Mouse (Mus musculus) limb, embryonic 10.5 days (tissue): ENCODE measurements around the gene Aqp7. TPM values are rescaled to one million over a fixed set of nuclear protein-coding genes. Genes with fewer than 3 reads are reported as not detected.
"Not testable (repeated sequence)": the region's sequence is repeated elsewhere in the genome, so short reads cannot be mapped to it uniquely, and the experiment has no call there.

Source experiments
- DNase-seq: peaks from one replicate; pipeline ENCODE4 v3.0.0-alpha.2; 2017; ENCODE audit warnings: low spot score
- H3K27ac ChIP-seq: fragments of 300-500 bp; sonication (generic); 2 replicates; pipeline ENCODE4 v1.5.1; 2016; ENCODE audit warnings: mild to moderate bottlenecking
- H3K27me3 ChIP-seq: fragments of 300-500 bp; sonication (generic); 2 replicates; pipeline ENCODE4 v1.6.1; 2016; ENCODE audit warnings: low read depth, mild to moderate bottlenecking; ENCODE audit not compliant: poor library complexity, severe bottlenecking
- H3K36me3 ChIP-seq: fragments of 300-500 bp; sonication (generic); 2 replicates; pipeline ENCODE4 v1.6.1; 2016; ENCODE audit warnings: mild to moderate bottlenecking, moderate library complexity
- H3K4me1 ChIP-seq: fragments of 300-500 bp; sonication (generic); 2 replicates; pipeline ENCODE4 v1.6.1; 2016
- H3K4me3 ChIP-seq: fragments of 300-500 bp; sonication (generic); 2 replicates; pipeline ENCODE4 v1.5.1; 2016; ENCODE audit warnings: mild to moderate bottlenecking, moderate library complexity
- H3K9me3 ChIP-seq: fragments of 300-500 bp; sonication (generic); replicated peaks from 2 replicates; pipeline ENCODE4 v1.6.1; 2016; ENCODE audit warnings: mild to moderate bottlenecking
- WGBS: fragments of 180-500 bp; shearing (Covaris S2); methylation state at CpG from one replicate; pipeline ENCODE4 v1.1.7; 2016; 5-methylcytosine and 5-hydroxymethylcytosine counted together
- polyA plus RNA-seq: library from polyadenylated mRNA; unstranded; fragments of >200 nt; fragmentation: Nextera tagmentation; extraction: Ambion mirVana; gene quantifications from 2 replicates; pipeline ENCODE4 v1.2.1, GENCODE M21; 2016

Aqp7 gene
- 0.06 and 0.24 TPM in 2 replicates for polyA plus RNA-seq

DNA sequence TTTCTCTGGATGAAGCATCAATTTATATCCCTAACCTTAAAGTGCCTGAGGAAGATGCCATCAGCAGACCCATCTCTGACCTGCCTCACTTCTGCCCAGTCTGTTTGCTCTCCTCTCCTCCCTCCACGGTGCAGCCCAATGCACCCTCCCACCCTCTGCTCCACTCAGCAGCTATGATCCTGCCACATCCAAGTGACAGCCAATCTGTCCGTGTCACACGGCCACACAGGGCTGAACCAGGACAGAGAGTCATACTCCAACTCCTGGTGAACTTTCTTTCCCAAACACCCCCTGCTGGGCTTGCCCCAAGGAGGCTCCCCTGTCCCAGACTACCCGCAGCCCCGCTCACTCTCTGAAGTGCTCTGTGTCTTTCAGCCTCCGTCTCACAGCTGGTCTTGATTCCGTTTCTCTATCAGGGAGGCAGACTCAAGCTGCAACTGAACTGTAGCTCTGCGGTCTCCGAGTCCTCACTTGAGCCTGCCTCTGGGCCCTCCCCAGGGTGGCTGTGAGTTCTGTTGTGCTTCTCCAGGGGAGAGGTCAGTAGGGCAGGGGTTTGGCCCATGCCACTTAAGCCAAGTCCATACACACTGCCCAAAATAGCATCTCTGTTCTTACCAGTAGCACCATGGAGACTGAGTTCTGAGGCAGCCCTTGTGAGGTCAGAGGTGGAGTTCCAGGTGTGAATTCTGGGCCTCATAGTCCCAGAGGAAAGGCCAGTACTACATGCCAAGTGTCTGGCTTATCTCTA lies at the start of gene Aqp7:
Aqp7 (minus strand) TSS at position 616 of the 748 bp plus-strand sequence.
- DNase-seq: peak; percentile 37
- H3K4me1 ChIP-seq: peaks cover 17% of the 10 kb centered on the region
- 28% methylated on average over 9 of the region's 9 CpGs for WGBS
- no peaks in the 10 kb centered on the region for H3K27me3 ChIP-seq
- H3K9me3 ChIP-seq: no peaks in the 10 kb centered on the region
- H3K4me3 ChIP-seq: no peak within 1 kb of the TSS
- no peaks in the 10 kb centered on the region for H3K36me3 ChIP-seq
- H3K27ac ChIP-seq: 0 out of 2 replicates have a peak within 1 kb of the TSS, but pooled peaks have one; percentile 1

DNA sequence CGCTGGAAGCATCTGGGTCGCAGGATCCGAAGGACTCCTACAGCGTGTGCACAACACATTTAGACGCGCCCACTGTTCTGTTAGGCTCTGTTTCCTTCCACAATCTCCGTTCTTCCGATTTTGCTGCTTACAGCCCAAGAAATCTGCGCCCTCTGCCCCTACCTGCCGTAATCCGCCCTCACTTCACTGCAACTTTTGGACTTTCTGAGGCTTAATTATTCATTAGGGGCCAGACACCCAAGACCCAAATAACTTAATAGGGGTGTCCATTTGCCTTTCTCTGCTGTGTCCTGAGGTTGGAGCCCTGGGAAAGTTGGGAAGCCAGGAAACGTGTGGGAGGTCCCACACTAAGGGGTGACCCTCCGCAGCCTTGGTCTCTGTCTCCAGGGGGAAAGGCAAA lies 49.4 kb upstream of the Aqp7 start:
- no peaks in the 10 kb centered on the region for H3K9me3 ChIP-seq
- no peak for DNase-seq
- H3K27ac ChIP-seq: no peak overlapping the region
- H3K27me3 ChIP-seq: peaks cover 57% of the 10 kb centered on the region
- WGBS: 40% methylated on average over 13 of the region's 13 CpGs
- H3K4me1 ChIP-seq: peaks cover 27% of the 10 kb centered on the region
- H3K4me3 ChIP-seq: peak overlapping the region; percentile 53; the same call in 1 of the 2 replicates
- no peaks in the 10 kb centered on the region for H3K36me3 ChIP-seq

DNA sequence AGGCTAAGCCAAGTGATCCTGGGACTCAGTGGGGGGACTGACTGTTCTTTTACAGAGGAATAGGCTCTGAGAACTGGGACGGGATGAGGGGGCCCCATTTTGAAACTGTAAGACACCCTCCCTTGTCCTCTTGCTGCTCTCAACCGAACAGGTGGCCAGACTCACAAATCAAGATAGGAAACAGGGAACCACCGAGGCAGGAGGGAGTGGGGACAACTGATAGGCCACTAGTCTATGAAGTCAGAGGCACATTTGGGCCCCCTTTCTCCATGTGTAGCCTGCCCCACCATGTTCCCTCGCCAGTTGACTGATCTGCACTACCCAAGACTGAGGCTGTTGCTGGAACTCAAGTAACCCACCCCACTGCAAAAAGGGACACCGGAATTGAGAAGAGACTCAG lies 48.9 kb upstream of the Aqp7 start:
- Histone ChIP-seq H3K4me3 (no peak overlapping the region), H3K9me3 (no peaks in the 10 kb centered on the region), H3K27ac (no peak overlapping the region), H3K36me3 (no peaks in the 10 kb centered on the region), H3K4me1 (peaks cover 30% of the 10 kb centered on the region), H3K27me3 (peaks cover 57% of the 10 kb centered on the region)
- WGBS: 76% methylated on average over 5 of the region's 5 CpGs
- DNase-seq: no peak

DNA sequence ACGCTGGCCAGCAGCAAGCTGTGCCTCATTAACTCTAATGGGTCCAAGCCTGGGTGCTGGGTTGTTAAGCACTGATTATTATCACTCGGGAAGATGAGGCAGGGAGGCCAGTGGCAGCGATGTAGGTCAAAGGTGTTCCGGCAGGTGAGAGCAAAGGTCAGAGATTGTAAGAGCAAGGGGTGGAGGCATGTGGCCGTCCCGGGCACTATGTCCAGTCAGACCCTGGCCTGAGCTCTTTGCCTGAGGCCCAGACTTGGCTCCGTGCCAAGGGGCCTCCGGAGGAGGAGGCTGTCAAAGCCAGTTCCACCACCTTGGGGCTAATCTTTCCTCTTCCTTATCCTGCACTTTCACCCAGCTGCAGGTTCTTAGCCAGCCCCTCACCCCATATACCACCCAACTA lies 48.2 kb upstream of the Aqp7 start:
- no peak for DNase-seq
- Histone ChIP-seq H3K27ac (no peak overlapping the region), H3K27me3 (peaks cover 57% of the 10 kb centered on the region), H3K4me1 (peaks cover 36% of the 10 kb centered on the region), H3K36me3 (no peaks in the 10 kb centered on the region), H3K4me3 (no peak overlapping the region), H3K9me3 (no peaks in the 10 kb centered on the region)
- WGBS: 54% methylated on average over 8 of the region's 8 CpGs

DNA sequence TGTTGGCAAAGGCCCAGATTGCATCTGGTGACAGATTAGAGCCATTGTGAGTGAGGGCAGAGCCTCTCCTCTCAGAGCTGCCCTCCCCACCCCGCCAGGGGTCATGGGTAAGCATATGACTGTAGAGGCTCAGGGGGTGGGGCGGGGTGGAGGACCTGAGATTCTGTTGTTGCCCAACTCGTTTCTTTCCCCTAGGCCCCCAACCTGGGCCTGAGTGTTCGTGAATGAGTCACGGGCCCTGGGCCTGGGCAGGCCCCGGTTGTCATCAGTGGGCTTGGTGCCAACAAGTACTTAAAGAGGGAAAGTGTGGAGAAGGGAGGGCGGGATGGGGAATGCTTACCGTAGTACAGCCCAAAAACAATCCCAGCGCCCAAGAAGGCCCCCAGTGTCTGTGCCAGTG lies 46.4 kb upstream of the Aqp7 start:
- H3K27me3 ChIP-seq: peaks cover 48% of the 10 kb centered on the region
- 92% methylated on average over 9 of the region's 9 CpGs for WGBS
- no peak overlapping the region for H3K27ac ChIP-seq
- H3K9me3 ChIP-seq: no peaks in the 10 kb centered on the region
- no peak for DNase-seq
- no peaks in the 10 kb centered on the region for H3K36me3 ChIP-seq
- no peak overlapping the region for H3K4me3 ChIP-seq
- peaks cover 45% of the 10 kb centered on the region for H3K4me1 ChIP-seq

DNA sequence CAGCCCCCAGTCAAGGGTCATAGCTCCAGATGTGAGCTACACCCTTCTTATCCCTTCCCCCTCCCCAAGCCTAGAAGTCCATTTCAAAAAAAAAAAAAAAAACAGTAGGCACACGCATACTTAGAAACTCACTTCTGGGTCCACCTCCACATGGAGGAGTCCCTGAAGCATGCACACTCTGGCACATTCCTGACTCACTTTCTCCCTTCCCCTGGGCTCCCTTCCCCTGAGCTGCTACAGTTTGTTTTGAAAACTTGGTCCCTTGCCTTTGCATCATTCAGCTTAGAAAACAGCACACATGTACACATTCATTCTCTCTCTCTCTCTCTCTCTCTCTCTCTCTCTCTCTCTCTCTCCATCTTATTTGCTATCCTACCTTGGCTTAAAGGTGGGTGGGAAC lies 45.0 kb upstream of the Aqp7 start:
- Histone ChIP-seq H3K27ac (no peak overlapping the region), H3K4me1 (peaks cover 36% of the 10 kb centered on the region), H3K9me3 (no peaks in the 10 kb centered on the region), H3K27me3 (peaks cover 34% of the 10 kb centered on the region), H3K4me3 (no peak overlapping the region), H3K36me3 (no peaks in the 10 kb centered on the region)
- DNase-seq: no peak
- WGBS: 75% methylated on average over 1 of the region's 1 CpGs

DNA sequence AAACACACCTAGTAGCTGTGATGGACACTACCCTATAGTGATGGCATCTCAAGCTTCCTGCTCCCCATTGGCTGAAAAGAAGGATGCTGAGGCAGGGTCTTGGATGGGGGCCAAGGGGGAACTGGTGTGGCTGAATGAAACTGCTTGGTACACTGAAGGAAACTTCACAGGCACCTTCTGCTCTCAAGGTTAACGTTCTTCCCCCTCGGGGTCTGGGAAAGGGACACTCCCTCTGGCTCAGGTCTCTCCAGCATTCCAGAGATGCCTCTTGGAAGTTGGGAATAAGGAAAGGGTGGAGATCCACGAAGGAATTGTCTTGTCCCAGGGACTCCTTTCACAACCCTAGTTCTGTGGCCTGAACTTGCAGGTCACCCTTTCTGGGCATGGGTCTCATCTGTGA lies 43.5 kb upstream of the Aqp7 start:
- peaks cover 29% of the 10 kb centered on the region for H3K4me1 ChIP-seq
- no peaks in the 10 kb centered on the region for H3K9me3 ChIP-seq
- WGBS: 59% methylated on average over 3 of the region's 3 CpGs
- no peak for DNase-seq
- H3K4me3 ChIP-seq: no peak overlapping the region
- H3K27me3 ChIP-seq: peaks cover 18% of the 10 kb centered on the region
- no peak overlapping the region for H3K27ac ChIP-seq
- no peaks in the 10 kb centered on the region for H3K36me3 ChIP-seq

DNA sequence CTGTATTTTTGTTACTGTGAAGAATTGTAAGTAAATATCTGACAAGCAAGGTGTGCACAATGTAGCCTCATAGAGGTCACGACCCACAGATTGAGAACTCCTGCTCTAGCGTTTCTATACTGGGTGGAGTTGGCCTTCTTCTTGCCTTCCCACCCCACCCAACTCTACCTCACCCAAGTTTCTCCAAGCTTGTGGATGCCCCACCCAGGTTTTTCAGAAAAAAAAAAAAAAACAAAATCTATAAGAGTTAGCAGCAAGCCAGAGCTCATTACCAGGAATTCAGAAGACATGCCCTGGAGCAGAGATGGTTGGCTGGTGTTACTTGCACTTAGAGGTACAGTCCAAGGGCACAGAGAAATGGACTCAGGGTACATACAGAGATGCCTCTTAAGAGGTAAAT lies 41.8 kb upstream of the Aqp7 start:
- no peak for DNase-seq

DNA sequence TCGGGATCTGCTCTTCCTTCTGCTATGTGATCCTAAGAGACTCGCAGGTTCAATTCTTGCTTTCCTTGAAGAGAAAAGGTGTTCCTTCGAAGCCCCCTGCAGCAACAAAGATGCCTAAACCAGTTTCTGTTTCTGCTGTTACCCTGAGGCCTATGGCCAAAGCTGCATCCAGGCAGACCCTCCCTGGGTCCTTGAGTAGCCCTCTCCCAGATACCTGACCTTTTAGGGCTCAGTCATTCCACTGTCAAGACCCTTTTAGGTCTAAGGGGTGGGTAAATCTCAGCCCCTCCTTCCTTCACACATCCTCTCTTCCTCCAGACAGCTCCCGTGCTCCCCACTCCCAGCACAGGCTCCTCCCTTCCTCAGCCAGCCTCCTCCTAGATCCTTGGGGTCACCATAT lies 41.2 kb upstream of the Aqp7 start:
- peaks cover 18% of the 10 kb centered on the region for H3K4me1 ChIP-seq
- H3K27ac ChIP-seq: no peak overlapping the region
- WGBS: 83% methylated on average over 4 of the region's 4 CpGs
- no peak for DNase-seq
- H3K27me3 ChIP-seq: no peaks in the 10 kb centered on the region
- H3K4me3 ChIP-seq: no peak overlapping the region
- H3K9me3 ChIP-seq: no peaks in the 10 kb centered on the region
- H3K36me3 ChIP-seq: no peaks in the 10 kb centered on the region

More for the DNA sequence above, 41.8 kb upstream of the Aqp7 start:
- H3K27me3 ChIP-seq: peaks cover under 1% of the 10 kb centered on the region; the same call in 1 of the 2 replicates
- no peak overlapping the region for H3K4me3 ChIP-seq
- peaks cover 18% of the 10 kb centered on the region for H3K4me1 ChIP-seq
- 68% methylated on average over 2 of the region's 2 CpGs for WGBS
- no peaks in the 10 kb centered on the region for H3K9me3 ChIP-seq
- H3K36me3 ChIP-seq: no peaks in the 10 kb centered on the region
- H3K27ac ChIP-seq: no peak overlapping the region

DNA sequence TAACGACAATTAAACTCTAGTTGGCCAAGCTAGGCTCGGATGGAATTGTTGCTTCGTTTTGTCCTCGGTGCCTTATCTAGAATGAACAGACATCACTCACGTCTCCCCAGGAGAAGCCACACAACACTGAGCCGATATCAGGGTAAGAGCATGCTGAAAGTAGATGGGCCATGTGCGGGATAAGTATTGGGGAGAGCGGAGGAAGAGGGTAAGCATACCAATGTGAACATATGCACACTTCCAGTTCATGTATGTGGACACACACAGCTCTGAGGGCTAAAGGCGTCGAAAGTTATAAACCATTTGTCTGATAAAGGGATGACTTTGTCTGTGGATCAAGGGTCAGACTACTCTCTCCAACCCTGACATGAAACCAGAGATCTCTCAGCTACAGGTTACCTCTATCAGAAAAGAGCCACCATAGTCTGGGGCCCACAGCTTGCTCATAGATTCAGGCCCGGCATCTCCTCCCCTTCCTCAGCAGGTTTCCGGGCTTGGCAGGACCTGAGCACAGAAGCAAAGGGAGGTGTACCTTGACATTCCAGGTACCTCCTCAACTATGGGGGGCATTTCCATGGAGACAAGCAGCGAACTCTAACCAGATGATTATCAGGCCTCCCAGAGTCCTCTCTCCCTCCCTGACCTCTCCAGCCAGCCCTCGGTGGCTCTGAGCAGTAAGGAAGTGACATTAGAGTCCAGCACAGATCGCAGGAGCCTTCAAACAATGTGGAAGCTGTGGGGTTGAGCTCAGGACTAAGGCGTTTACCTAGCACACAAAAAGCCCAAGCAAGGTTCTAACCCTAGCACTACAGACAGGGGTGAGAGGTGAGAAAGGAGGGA lies 39.7 kb upstream of the Aqp7 start:
- no peak overlapping the region for H3K4me3 ChIP-seq
- no peaks in the 10 kb centered on the region for H3K9me3 ChIP-seq
- no peaks in the 10 kb centered on the region for H3K36me3 ChIP-seq
- no peak for DNase-seq
- WGBS: 85% methylated on average over 16 of the region's 16 CpGs
- H3K27me3 ChIP-seq: no peaks in the 10 kb centered on the region
- H3K4me1 ChIP-seq: peaks cover 18% of the 10 kb centered on the region
- H3K27ac ChIP-seq: no peak overlapping the region

DNA sequence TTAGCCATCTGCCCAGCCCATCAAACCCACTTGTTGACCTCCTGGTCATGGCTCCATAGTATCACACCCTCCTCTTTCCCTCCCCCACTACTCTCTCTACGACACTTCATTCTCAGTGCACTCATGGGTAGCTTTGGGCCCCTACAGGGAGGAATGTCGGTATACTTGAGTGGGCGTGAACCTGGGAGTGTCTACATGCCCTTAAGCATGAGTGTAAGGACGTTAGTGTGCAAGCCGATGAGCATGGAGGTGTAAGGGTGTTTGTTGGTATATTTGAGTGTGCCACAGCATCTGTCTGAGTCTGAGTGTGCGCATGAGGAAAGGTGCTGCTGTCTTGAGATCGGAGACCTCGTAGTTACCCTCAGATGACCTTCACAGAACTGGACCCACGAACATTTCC lies 39.0 kb upstream of the Aqp7 start:
- no peaks in the 10 kb centered on the region for H3K9me3 ChIP-seq
- H3K27me3 ChIP-seq: no peaks in the 10 kb centered on the region
- WGBS: 81% methylated on average over 9 of the region's 9 CpGs
- no peaks in the 10 kb centered on the region for H3K36me3 ChIP-seq
- no peak overlapping the region for H3K27ac ChIP-seq
- H3K4me1 ChIP-seq: peaks cover 16% of the 10 kb centered on the region
- DNase-seq: no peak
- H3K4me3 ChIP-seq: no peak overlapping the region

DNA sequence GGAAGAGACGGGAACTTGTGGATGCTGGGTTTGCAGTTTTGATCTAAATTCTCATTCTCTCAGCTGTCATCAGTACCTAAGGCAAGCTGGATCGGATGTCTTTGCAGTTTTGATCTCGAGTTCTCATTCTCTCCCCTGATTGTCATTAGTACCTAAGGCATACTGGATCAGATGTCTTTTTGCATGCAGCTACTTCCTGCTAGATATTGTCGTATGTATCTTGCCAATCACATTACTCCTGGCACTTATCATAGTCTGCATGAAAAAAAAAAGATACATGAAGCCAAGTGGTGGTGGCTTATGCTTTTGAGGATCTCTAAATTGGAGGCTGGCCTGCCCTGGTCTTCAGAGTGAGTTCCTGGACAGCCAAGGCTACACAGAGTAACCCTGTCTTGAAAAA lies 36.9 kb upstream of the Aqp7 start:
- H3K4me3 ChIP-seq: no peak overlapping the region
- no peaks in the 10 kb centered on the region for H3K9me3 ChIP-seq
- H3K27ac ChIP-seq: no peak overlapping the region
- 90% methylated on average over 4 of the region's 4 CpGs for WGBS
- DNase-seq: no peak
- no peaks in the 10 kb centered on the region for H3K4me1 ChIP-seq
- H3K27me3 ChIP-seq: no peaks in the 10 kb centered on the region
- H3K36me3 ChIP-seq: no peaks in the 10 kb centered on the region

DNA sequence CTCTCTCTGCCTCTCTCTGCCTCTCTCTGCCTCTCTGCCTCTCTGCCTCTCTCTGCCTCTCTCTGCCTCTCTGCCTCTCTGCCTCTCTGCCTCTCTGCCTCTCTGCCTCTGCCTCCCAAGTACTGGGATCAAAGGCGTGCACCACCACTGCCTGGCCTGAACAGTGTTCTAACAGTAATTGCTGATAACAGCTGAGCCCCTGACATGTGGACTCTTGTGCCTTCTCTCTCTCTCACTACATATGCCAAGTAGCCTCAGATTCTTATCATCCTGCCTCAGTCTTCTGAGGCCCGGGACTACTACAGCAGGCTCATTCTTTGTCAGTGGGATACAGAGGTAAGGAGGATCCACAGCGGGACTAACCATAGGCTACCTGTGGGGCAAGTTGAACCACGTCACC lies 34.9 kb upstream of the Aqp7 start:
- not testable (repeated sequence) for H3K4me3 ChIP-seq, DNase-seq, H3K27me3 ChIP-seq, H3K9me3 ChIP-seq, H3K36me3 ChIP-seq, H3K4me1 ChIP-seq, H3K27ac ChIP-seq
- WGBS: 63% methylated on average over 4 of the region's 4 CpGs
